Mouse (Mus musculus) liver, adult 2 months (tissue): ENCODE measurements around the gene Cd28. TPM values are rescaled to one million over a fixed set of nuclear protein-coding genes. Genes with fewer than 3 reads are reported as not detected.
"Not testable (repeated sequence)": the region's sequence is repeated elsewhere in the genome, so short reads cannot be mapped to it uniquely, and the experiment has no call there.

Experiments
- DNase-seq: peaks from one replicate; pipeline ENCODE4 v3.0.0-alpha.2; 2011; ENCODE audit warnings: low read depth, low spot score; ENCODE audit errors: extremely low read depth
- H3K27ac ChIP-seq: fragments of 200-500 bp; replicated peaks from 2 replicates; pipeline ENCODE4 v1.5.1; 2012; ENCODE audit warnings: low read depth, mild to moderate bottlenecking, control low read depth, inconsistent platforms, low read length; ENCODE audit not compliant: insufficient read depth
- H3K27me3 ChIP-seq: fragments of 200-500 bp; 2 replicates; pipeline ENCODE4 v1.6.1; 2012; ENCODE audit warnings: mild to moderate bottlenecking, moderate library complexity, low read length, inconsistent platforms; ENCODE audit not compliant: control insufficient read depth, insufficient read depth
- H3K36me3 ChIP-seq: fragments of 200-500 bp; 2 replicates; pipeline ENCODE4 v1.6.1; 2012; ENCODE audit warnings: low read length, inconsistent platforms; ENCODE audit not compliant: control insufficient read depth, insufficient read depth
- H3K4me1 ChIP-seq: fragments of 200-500 bp; 2 replicates; pipeline ENCODE4 v1.6.1; 2011; ENCODE audit warnings: low read length; ENCODE audit not compliant: control insufficient read depth, insufficient read depth
- H3K4me3 ChIP-seq: fragments of 200-500 bp; 2 replicates; pipeline ENCODE4 v1.5.1; 2011; ENCODE audit warnings: low read depth, mild to moderate bottlenecking, control low read depth, low read length, moderate library complexity; ENCODE audit not compliant: insufficient read depth
- H3K79me2 ChIP-seq: fragments of 200-500 bp; 2 replicates; pipeline ENCODE4 v1.6.1; 2012; ENCODE audit warnings: inconsistent platforms, mild to moderate bottlenecking, low read length, moderate library complexity; ENCODE audit not compliant: control insufficient read depth, insufficient read depth
- H3K9ac ChIP-seq: fragments of 200-500 bp; 2 replicates; pipeline ENCODE4 v1.6.1; 2012; ENCODE audit warnings: low read depth, mild to moderate bottlenecking, control low read depth, inconsistent platforms, low read length
- CTCF ChIP-seq: fragments of 200-500 bp; IDR thresholded peaks from 2 replicates; pipeline ENCODE4 v1.5.1; 2011; ENCODE audit warnings: low read depth, low read length, control low read depth
- POLR2A ChIP-seq: fragments of 200-500 bp; IDR thresholded peaks from 2 replicates; pipeline ENCODE4 v1.6.1; 2011; ENCODE audit warnings: low read length, control low read depth; ENCODE audit not compliant: insufficient read depth; ENCODE audit errors: extremely low read depth
- WGBS: fragments of 180-500 bp; shearing (Covaris S2); methylation state at CpG from one replicate; pipeline ENCODE4 v1.1.7; 2018; 5-methylcytosine and 5-hydroxymethylcytosine counted together
- polyA plus RNA-seq: library from polyadenylated mRNA; depleted of rRNA; stranded (reverse); fragments of >200 nt; gene quantifications from 2 replicates; pipeline ENCODE4 v1.2.3, GENCODE M21; 2012; rRNA removed
- total RNA-seq: library from RNA; depleted of rRNA; stranded (reverse); fragments of >200 nt; gene quantifications from 2 replicates; pipeline ENCODE4 v1.2.3, GENCODE M21; 2014; rRNA removed

Cd28 gene
- total and polyA plus RNA-seq, 2 experiments = 0.06 to 0.28 TPM

DNA sequence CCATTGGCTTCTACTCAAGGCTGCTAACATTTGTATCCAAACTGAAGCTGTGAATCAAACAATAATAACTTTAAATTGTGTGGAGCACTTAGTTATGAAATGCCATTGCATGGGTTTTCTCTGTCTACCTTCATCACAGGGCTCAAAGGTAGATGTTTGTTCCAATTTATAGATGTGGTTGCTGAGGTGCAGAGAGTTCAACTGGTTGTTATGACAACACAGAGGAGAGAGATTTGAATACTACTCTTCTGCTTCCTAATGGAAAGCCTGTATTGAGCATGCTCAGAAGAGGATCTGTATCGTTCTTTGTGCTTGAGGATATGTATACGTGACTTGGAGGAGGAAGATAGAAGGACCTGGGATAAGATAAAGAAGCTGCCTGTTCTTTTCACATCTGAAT is 96.8 kb downstream of the Cd28 start:
- H3K36me3 ChIP-seq = no peaks in the 10 kb centered on the region
- no peak for DNase-seq
- TF ChIP-seq POLR2A (no peak), CTCF (no peak)
- H3K4me3 ChIP-seq = no peak overlapping the region
- no peaks in the 10 kb centered on the region for H3K27me3 ChIP-seq
- H3K4me1 ChIP-seq = peaks cover 3% of the 10 kb centered on the region
- no peaks in the 10 kb centered on the region for H3K79me2 ChIP-seq
- H3K9ac ChIP-seq = no peak overlapping the region
- WGBS = 89% methylated on average over 2 of the region's 2 CpGs
- H3K27ac ChIP-seq = no peak overlapping the region

DNA sequence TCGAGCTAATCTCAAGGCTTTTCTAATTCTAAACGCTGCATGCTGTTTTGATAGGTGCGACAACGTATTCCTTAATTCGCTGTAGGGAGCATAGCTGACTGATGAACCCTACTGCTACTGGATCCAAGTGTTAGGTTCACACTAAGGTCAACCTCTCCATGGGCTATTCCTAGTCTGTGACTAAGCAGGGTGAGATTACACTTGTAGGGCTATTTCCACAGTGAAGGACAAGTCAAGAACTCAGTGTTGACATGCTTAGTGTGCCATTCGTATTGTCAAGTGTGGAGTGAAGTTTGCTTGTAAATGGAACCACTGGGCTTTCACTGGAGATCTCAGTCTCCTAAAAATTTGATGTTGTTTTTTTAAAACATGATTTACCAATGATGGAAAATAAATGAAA is 99.3 kb downstream of the Cd28 start:
- Histone ChIP-seq H3K9ac (no peak overlapping the region), H3K36me3 (no peaks in the 10 kb centered on the region), H3K79me2 (no peaks in the 10 kb centered on the region), H3K27ac (no peak overlapping the region), H3K4me3 (no peak overlapping the region), H3K4me1 (peaks cover 3% of the 10 kb centered on the region), H3K27me3 (no peaks in the 10 kb centered on the region)
- TF ChIP-seq CTCF (no peak), POLR2A (no peak)
- WGBS = 87% methylated on average over 6 of the region's 6 CpGs
- no peak for DNase-seq

DNA sequence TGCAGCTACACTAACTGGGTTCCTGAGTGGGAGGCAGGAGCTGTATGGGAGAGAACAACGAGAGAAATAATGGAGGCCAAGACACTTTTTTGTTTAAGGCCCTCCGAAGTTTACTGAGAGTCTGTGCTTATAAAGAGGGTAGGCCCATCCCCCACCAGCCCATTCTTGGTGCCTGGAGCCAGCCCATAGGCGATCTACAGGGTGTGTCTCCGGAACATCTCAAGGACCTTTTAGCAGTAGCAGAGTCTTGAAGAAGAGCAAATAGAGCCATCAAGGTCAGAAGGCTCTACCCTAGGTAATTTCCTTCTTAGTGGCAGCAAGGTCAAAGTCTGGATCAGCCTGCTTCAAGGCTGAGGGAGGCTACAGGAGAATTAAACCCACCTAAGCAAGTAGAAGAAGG is 101.9 kb downstream of the Cd28 start:
- not testable (repeated sequence) for H3K4me3 ChIP-seq, H3K9ac ChIP-seq, H3K27me3 ChIP-seq, DNase-seq, H3K79me2 ChIP-seq, H3K4me1 ChIP-seq, H3K36me3 ChIP-seq, H3K27ac ChIP-seq
- 95% methylated on average over 4 of the region's 4 CpGs for WGBS

DNA sequence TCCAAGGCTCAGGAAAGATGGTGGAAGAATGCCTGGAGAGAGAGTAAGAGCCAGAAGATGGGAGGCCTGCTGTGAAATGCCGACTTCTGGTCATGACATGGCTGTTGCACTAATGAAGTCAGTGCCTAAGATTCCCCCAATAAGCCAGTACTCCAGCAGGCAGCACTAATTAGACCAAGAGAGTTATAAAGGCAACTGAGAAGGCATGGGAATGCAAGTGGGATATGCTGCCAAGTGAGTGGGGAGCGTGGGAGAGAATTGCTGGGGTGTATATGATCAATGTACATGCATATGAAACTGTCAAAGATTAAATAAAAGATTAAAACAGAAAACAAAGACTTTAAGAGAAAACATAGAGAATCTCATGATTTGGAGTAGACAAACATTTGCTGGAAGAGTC is 103.4 kb downstream of the Cd28 start:
- TF ChIP-seq POLR2A = no peak
- Histone ChIP-seq H3K9ac (no peak overlapping the region), H3K4me3 (no peak overlapping the region), H3K79me2 (no peaks in the 10 kb centered on the region), H3K36me3 (no peaks in the 10 kb centered on the region), H3K27ac (no peak overlapping the region), H3K4me1 (peaks cover 9% of the 10 kb centered on the region; the same call in 1 of the 2 replicates), H3K27me3 (no peaks in the 10 kb centered on the region)
- 91% methylated on average over 2 of the region's 2 CpGs for WGBS
- no peak for DNase-seq

DNA sequence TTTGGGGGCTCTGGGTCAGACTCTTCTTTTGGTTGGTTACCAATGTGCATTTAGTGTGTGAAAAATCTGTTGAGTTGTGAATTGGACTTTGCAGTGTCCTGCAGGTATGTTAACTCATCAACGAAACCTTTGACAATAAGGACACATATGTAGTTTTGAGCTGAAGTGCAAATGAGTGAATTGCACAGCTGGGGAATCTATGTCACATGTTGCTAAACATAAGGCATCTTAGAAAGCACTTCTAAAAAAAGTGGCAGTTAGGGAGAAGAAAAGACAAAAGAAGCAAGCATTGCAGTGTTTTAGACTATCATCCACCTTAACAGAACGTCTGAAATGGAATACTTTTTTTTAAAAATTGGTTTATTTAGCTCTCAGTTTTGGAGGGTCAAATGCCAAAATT is 104.4 kb downstream of the Cd28 start:
- H3K4me1 ChIP-seq = peaks cover 15% of the 10 kb centered on the region; the same call in 1 of the 2 replicates
- no peaks in the 10 kb centered on the region for H3K79me2 ChIP-seq
- H3K4me3 ChIP-seq = no peak overlapping the region
- H3K27ac ChIP-seq = no peak overlapping the region
- H3K27me3 ChIP-seq = no peaks in the 10 kb centered on the region
- no peak for DNase-seq
- H3K9ac ChIP-seq = no peak overlapping the region
- 70% methylated on average over 2 of the region's 2 CpGs for WGBS
- TF ChIP-seq CTCF (no peak), POLR2A (no peak)
- no peaks in the 10 kb centered on the region for H3K36me3 ChIP-seq

DNA sequence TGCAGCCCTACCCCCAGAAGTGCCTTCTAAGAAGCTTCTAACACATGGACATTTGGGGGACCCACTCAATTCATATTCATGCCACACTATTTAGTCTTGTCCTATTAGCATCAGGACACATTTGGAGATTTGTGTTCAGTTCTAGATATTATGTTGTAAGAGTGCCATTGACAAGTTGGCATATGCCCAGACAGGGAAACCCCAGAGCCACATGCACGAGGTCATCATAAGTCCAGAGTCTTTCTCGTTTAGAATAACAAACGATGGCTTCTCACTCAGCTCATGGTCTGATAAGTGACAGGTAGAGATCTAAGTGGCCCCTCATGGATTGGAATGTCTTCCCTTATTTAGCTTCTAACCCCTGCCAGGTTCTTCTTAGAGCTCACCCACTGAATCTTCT is 105.0 kb downstream of the Cd28 start:
- Histone ChIP-seq H3K4me3 (no peak overlapping the region), H3K27ac (peak overlapping the region; percentile 60; the same call in 1 of the 2 replicates), H3K79me2 (no peaks in the 10 kb centered on the region), H3K9ac (no peak overlapping the region), H3K4me1 (peaks cover 15% of the 10 kb centered on the region; the same call in 1 of the 2 replicates), H3K27me3 (no peaks in the 10 kb centered on the region), H3K36me3 (no peaks in the 10 kb centered on the region)
- 6% methylated on average over 3 of the region's 3 CpGs for WGBS
- peak; percentile 77 for DNase-seq
- TF ChIP-seq POLR2A = no peak
- no peak for TF ChIP-seq CTCF

Other genes with a start within 250 kb of the Cd28 start
- gene Raph1, start 149.7 kb upstream of the Cd28 start, total RNA-seq = 72.6 and 86.1 TPM in 2 replicates
- gene Raph1, start 149.7 kb upstream of the Cd28 start, polyA plus RNA-seq = 13.9 and 18.5 TPM in 2 replicates
- 0.20 TPM in 1 of 2 replicates, not detected in the other for gene Ctla4, start 170.2 kb downstream of the Cd28 start, total RNA-seq
- not detected in 2 replicates for gene Ctla4, start 170.2 kb downstream of the Cd28 start, polyA plus RNA-seq